Mouse (Mus musculus) cerebellum, postnatal 10 days (tissue): Measurements from ENCODE around the gene Zfhx3.

Source experiments
- DNase-seq, 2 experiments: peaks; one replicate each; pipeline ENCODE4 v3.0.0; 2021; ENCODE audit warnings: mixed read lengths in 2 of 2

The Zfhx3 gene

DNA sequence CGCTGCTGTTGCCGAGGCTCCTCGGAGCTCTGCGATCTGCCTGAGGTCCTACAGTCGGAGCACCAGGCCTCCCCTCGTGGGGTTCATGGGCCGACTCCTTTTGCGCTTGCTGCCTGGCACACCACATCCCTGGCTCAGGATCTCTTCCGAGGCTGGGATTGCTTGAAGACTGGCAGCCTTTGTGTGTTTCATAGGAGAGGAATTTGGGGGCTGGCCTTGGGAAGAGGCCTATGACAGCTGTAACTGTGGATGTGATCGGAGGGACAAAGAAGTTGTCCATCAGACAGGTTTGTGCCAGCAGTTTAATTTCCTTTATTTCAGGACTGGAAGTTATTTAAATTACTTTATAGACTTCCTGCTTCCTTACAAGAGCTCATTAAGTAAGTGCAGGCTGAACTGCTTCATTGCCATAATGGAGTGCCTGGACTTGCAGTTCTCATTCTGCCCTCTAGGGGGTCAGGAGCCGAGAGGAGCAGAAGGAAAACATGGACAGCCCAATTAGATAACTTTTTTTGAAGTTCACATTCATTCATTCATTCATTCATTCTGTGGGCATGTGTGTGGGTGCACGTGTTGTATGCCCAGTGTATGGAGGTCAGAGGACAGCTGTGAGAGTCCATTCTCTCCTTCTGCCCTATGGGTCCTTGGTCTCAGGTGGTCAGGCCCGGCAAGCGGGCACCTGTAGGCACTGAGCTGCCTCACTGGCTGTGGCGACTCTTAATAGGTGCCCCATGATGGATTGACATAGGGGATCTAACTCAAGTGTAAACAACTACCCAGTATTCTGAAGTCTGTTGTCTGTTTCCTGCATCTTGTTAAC is 817.3 kb downstream of the Zfhx3 start:
- peak; percentile 82 to 87 for DNase-seq

DNA sequence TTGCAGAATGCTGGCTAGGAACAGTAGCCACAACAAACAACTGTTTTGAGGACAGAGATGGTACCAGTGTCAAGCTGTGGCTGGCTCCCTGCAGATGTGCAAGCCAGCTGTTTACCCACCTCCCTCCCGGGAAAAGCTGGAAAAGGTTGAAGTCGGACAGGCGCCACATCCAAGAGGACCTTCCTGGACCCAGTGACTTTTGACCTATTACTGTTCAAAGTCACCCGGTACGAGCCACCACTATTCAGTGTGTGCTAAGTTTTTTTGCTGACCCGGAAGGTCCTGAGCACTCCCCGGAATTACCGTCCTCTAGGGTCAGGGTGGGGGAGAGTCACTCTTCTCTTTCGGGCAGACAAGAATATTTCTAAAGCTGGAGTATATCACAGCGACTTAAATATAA is 818.3 kb downstream of the Zfhx3 start:
- no peak for DNase-seq

- DNase-seq = no peak
Observed at GRCm38 (mm10) chr8:108762567-108762966, 820.1 kb downstream of the Zfhx3 start.

DNA sequence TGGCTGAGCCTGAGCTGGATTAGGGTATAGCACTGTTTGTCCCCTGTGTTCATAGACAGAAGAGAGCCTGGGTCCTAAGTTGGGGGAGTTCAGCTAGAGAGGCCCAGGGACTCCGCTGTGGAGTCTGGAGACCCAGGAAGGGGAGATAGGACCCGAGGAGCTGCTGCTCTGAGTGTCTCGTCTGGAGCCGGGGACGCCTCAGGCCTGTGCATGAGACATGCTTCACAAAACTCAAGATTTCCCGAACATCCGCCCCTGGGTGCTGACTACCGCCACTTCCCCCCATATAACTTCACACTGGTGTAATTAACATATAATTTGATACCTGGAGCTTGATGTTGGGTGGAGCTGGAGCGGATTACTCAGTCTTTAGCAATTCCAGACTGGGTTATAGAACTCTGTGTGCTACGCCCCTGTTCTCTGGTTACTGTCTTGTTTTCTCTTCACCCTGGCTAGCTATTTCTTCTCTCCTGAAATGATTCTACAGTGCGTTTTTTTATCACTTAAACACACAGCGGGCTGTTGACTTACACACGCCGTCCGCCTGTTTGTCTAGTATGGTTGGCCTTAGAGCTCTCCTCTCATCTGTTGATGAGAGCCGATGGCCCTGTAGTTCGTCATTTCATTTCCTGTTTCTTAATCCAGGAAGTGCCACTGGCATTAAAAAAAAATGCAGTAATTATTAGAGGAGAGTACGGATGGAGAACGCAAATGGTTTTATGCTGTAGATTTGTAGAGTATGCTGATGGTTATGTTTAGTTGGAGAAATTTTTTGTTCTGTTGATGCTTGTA is 822.2 kb downstream of the Zfhx3 start:
- DNase-seq = no peak

GRCm38 (mm10) chr8:108766102-108766501 is 823.7 kb downstream of the Zfhx3 start:
- DNase-seq = no peak

DNA sequence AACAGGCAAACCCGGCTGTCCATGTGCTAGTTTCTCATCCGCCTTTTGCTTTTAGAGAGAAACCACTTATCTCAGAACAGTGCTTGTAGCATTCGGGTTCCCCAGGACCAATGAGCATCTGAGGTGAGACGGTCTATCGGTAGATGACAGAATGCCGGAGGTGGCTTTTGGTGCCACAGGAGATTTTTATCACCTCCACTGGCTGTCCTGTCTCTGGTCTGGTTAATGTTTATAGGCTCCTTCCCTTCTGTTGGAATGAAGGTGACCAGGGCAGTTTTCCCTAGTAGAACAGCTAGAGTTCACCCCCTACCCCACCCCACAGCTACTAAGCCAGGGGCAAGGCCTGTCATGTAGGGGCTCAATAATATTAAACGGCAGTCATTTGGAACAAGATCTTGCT is 825.6 kb downstream of the Zfhx3 start:
- no peak for DNase-seq

DNA sequence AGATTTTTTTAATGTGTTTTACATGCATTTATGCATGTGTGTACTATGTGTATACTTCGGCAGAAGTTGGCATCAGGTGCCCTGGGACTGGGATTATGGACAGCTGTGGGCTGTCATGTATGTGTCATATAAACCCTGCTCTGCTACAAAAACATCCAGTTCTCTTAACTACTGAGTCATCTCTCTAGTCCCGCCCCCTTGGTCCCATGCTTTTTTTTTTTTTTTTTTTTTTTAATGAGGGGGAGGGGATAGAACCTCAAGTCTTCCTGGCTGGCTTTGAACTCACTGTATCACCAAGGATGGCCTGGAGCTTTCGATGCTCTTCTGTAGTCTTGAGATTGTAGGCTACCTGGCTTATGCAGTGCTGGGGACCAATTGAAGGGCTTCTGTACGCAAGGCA is 827.9 kb downstream of the Zfhx3 start:
- no peak for DNase-seq

GRCm38 (mm10) chr8:108773436-108773835 is 831.0 kb downstream of the Zfhx3 start:
- DNase-seq = no peak

DNA sequence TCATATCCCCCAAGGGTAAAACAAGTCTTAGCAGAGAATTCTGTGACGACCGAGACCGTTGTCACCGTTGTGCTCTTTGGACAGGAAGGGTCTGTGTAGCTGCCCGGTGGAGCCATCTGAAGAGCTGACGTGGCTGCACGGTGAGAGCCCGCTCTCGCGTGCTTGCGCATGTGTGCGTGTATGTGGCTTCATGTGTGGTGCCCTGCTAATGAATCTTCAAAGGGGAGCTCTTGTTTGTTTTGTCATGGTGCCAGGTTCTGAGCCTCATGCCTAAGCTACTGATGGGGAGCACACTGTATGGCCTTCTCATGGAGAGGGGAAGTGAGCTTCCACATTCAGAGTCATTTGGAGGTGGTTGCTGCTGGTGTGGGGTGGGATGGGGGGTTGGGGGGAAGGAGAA is 835.6 kb downstream of the Zfhx3 start:
- no peak for DNase-seq

DNA sequence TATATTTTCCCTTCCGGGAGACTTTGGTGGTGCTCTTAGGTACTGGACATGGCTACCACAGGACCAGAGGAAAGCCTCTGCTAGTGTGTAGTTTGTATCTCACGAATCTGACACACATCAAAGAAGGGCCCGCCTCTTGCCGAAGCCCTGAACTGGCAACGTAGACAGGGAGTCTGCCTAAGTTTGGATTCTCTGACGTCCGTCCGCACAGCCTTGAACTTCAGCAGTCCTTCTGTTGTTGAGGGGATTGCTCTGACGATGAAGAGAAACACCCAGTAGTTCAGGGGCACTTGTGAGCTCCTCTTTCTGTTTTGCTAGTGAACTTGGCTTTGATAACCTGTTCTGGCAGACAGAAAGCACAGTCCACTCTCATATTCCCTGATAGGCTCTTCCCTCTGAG is 836.1 kb downstream of the Zfhx3 start:
- DNase-seq = no peak

GRCm38 (mm10) chr8:108780766-108781165 is 838.3 kb downstream of the Zfhx3 start:
- DNase-seq = no peak

DNA sequence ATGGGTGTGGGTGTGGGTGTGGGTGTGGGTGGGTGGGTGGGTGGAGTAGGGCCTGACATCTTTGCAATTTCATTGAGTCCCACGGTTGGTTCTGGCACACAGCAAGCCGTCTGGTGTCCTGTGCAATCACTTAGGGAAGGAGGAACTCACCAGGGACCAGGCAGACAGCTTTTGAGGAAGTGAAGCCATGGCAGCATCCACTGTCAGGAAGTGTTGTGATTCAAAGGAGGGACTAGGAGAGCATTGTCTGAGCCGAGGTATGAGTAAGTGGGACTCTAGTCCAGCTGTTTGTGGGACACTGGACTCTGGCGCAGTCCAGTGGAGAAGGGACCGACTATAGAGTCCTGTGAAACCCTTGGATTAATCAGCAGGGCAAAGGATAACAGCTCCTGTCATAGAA is 838.7 kb downstream of the Zfhx3 start:
- DNase-seq = no peak

DNA sequence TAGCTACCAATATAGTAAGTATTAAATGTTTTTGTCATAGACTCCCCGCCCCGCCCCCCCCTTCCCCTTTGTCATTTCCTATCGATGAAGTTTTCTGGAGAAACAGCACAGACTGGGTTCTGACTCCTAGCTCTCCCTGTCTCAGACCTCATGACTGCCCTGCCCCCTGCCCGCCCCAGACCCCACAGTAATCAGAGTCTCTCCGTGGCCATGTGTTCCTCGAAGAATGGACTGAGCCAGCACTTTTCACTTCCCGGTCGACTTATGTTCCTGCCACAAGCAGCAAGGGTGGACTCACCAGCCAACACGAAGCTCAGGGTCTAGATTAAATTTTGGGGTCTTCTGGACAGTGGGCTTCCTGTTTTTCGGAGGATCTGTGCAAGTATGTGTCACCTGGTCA is 840.7 kb downstream of the Zfhx3 start:
- DNase-seq = no peak

- DNase-seq = no peak
Observed at GRCm38 (mm10) chr8:108788156-108788761, 845.8 kb downstream of the Zfhx3 start.

GRCm38 (mm10) chr8:108788762-108789157 is 846.3 kb downstream of the Zfhx3 start:
- DNase-seq = no peak

DNA sequence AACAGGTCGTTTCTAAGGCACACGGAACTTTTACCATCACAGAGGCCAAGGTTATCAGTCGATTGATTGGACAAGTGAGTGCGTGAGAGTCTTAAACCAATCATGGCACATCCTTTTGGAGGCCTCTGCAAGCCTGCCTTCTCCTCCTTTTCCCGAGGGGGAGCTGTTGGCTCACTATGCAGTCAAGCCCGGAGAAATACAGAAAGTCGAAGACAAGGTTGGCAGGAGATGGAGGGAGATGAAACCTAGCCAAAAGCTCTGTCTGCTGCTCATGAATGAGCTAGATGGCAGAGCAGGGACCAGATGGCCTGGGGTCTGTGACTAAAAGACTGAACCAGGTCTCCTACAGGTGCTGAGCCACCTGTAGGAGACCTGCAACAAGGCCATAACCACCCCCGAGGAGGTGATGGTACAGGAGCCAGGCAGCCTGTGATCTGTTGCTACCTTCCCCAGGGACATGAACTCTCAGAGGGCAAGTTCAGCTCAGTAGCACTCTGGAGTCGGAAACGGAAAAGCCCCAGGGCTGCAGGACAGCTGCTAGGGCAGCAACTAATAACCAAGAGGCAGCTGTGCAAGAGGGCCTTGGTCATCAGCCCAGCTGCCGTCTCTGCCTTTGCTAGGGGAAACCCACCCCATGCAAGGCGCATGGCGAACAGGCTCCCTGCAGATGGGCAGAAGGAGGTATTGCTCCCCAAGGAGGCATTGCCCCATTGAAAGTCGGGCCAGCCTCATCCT is 848.3 kb downstream of the Zfhx3 start:
- peak; percentile 96 to 97 for DNase-seq

DNA sequence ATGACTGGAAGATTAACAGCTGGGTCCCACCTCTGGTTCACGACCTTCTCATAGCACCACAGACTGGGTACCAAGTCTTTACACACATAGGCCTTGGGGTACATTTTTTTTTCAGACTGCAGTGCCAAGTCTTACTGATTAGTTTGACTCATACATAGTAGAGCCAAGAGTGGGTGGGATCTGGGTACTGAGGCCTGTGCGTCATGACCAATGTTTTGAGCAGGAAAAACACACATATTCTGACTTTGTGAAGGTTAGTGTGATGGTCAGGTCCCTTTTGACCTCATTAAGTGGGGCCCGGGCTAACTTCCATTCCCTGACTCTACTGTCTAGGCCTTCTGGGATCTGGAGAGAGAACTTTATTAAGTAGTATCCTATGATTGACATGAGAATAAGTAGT is 853.6 kb downstream of the Zfhx3 start:
- DNase-seq = no peak

GRCm38 (mm10) chr8:108796882-108797281 is 854.4 kb downstream of the Zfhx3 start:
- DNase-seq = no peak

GRCm38 (mm10) chr8:108798012-108798411 is 855.6 kb downstream of the Zfhx3 start:
- DNase-seq = peak; percentile 90 to 92

DNA sequence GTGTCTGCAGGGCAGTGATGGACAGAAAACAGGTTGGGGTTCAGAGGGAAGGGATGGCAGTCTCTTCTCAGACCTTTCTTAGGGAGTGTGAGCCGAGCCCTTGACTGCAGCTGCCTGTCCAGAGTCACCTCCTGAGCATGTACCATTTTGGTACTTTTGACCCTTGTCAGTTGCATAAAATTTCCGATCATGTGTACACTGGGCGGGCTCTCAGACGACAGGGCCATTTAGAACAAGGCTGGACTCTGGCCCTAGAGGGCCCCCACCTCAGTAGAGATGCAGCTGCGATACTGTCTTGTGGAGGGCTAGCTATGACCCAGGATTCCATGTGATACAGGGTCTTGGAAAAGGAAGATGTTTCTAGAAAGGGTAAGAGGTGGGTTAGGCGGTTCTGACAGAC is 856.8 kb downstream of the Zfhx3 start:
- no peak for DNase-seq

GRCm38 (mm10) chr8:108800357-108800756 is 857.9 kb downstream of the Zfhx3 start:
- no peak for DNase-seq

GRCm38 (mm10) chr8:108803017-108803416 is 860.6 kb downstream of the Zfhx3 start:
- DNase-seq = no peak

- DNase-seq = peak; percentile 64 to 75
Observed at GRCm38 (mm10) chr8:108811694-108812093, 869.2 kb downstream of the Zfhx3 start.
